31 mouse cellular contexts compared by ENCODE assay signal in genomic region chr3:144698790-144699433, GRCm38 (mm10). TPM values are rescaled to one million over a fixed set of nuclear protein-coding genes. Genes with fewer than 3 reads are reported as not detected.
DNase-seq lines count a peak whose midpoint lies in the region; ATAC-seq and TF ChIP-seq lines count a peak whose summit lies in the region.
"Had no signal": no experiment of that assay in that cellular context is flagged by ENCODE, and none has a peak within 500 bp of the region (broad histone marks: within the 10 kb centered on the region; RNA-seq: fewer than 3 reads in every experiment).

No protein-coding gene starts in this region.

- H3K4me3 ChIP-seq in gastrocnemius, adult 2 months: no peak overlapping the region
- H3K4me3 ChIP-seq in liver, embryonic 14.5 days (ENCODE audit: insufficient read depth in 1 of 2, low read depth in 2 of 2, low read length in 2 of 2): no peak overlapping the region
- H3K4me3 ChIP-seq in liver, postnatal 0 days (ENCODE audit: low read depth, low read length): no peak overlapping the region
- H3K4me3 ChIP-seq in macrophage (ENCODE audit: inconsistent target): no peak overlapping the region
- no peak overlapping the region for H3K4me3 ChIP-seq in forebrain, embryonic 11.5 days (ENCODE audit: low read depth, low read length)
- no peak overlapping the region for H3K4me3 ChIP-seq in midbrain, postnatal 0 days (ENCODE audit: low read depth, low read length)
- H3K4me3 ChIP-seq: embryonic facial prominence, embryonic 10.5 days; embryonic facial prominence, embryonic 15.5 days; forebrain, embryonic 13.5 days; heart, embryonic 12.5 days; kidney, embryonic 15.5 days; neural tube, embryonic 13.5 days; stomach, embryonic 15.5 days had no signal

- H3K4me1 ChIP-seq in liver, embryonic 14.5 days (replicated peaks; ENCODE audit: control insufficient read depth in 2 of 2, insufficient read depth in 2 of 2, low read length in 1 of 2): peaks cover 6 to 12% of the 10 kb centered on the region in 2 experiments; a peak in 3 of 4 replicates
- H3K4me1 ChIP-seq in liver, postnatal 0 days (ENCODE audit: insufficient read depth): peaks cover 6% of the 10 kb centered on the region; the same call in 1 of the 2 replicates
- no peaks in the 10 kb centered on the region for H3K4me1 ChIP-seq in forebrain, embryonic 11.5 days (replicated peaks; ENCODE audit: control insufficient read depth, insufficient read depth, low read length)
- no peaks in the 10 kb centered on the region for H3K4me1 ChIP-seq in midbrain, postnatal 0 days (ENCODE audit: insufficient read depth, low read length)
- H3K4me1 ChIP-seq: embryonic facial prominence, embryonic 10.5 days; embryonic facial prominence, embryonic 15.5 days; forebrain, embryonic 13.5 days; heart, embryonic 12.5 days; kidney, embryonic 15.5 days; neural tube, embryonic 13.5 days; stomach, embryonic 15.5 days had no signal

- intact Hi-C loops in gastrocnemius, adult 2 months (cut with DNase I): loop anchor here (2.0 kb wide), 1 partner anchor 14 kb away; no protein-coding TSS in a partner anchor

- WGBS in liver, embryonic 14.5 days (ENCODE audit: insufficient replicate concordance): 27% methylated on average over 5 of the region's 5 CpGs
- WGBS in liver, postnatal 0 days (ENCODE audit: insufficient replicate concordance): 52% methylated on average over 5 of the region's 5 CpGs
- WGBS in macrophage (ENCODE audit: missing documents): 78% methylated on average over 5 of the region's 5 CpGs
- WGBS in forebrain, embryonic 11.5 days: 87% methylated on average over 5 of the region's 5 CpGs
- WGBS in midbrain, postnatal 0 days: 92% methylated on average over 5 of the region's 5 CpGs

- H3K27ac ChIP-seq in gastrocnemius, adult 2 months: peak overlapping the region; percentile 77
- no peak overlapping the region; the same call in none of the 2 replicates for H3K27ac ChIP-seq in liver, embryonic 14.5 days
- no peak overlapping the region for H3K27ac ChIP-seq in liver, postnatal 0 days (ENCODE audit: low read depth)
- peak overlapping the region; percentile 97 for H3K27ac ChIP-seq in macrophage
- H3K27ac ChIP-seq in forebrain, embryonic 11.5 days (ENCODE audit: low read depth, low read length): no peak overlapping the region
- no peak overlapping the region for H3K27ac ChIP-seq in midbrain, postnatal 0 days (ENCODE audit: low read depth, low read length)
- H3K27ac ChIP-seq: embryonic facial prominence, embryonic 10.5 days; embryonic facial prominence, embryonic 15.5 days; forebrain, embryonic 13.5 days; hindbrain, embryonic 14.5 days; kidney, embryonic 15.5 days; neural tube, embryonic 13.5 days; stomach, embryonic 15.5 days had no signal

- no peak overlapping the region for H3K4me2 ChIP-seq in liver, embryonic 14.5 days (ENCODE audit: low read depth)
- H3K4me2 ChIP-seq in liver, postnatal 0 days (ENCODE audit: low read depth, low read length): no peak overlapping the region
- H3K4me2 ChIP-seq in forebrain, embryonic 11.5 days (ENCODE audit: low read depth, low read length, severe bottlenecking): no peak overlapping the region
- no peak overlapping the region for H3K4me2 ChIP-seq in midbrain, postnatal 0 days (ENCODE audit: low read depth, low read length, poor library complexity, severe bottlenecking)
- H3K4me2 ChIP-seq: embryonic facial prominence, embryonic 15.5 days; forebrain, embryonic 13.5 days; heart, embryonic 12.5 days; hindbrain, embryonic 14.5 days; kidney, embryonic 15.5 days; midbrain, embryonic 11.5 days; neural tube, embryonic 13.5 days; stomach, embryonic 15.5 days had no signal

- peaks cover 36% of the 10 kb centered on the region for H3K36me3 ChIP-seq in liver, embryonic 14.5 days (replicated peaks; ENCODE audit: control insufficient read depth, insufficient read depth, low read depth)
- H3K36me3 ChIP-seq in liver, postnatal 0 days (replicated peaks; ENCODE audit: insufficient read depth, low read length): peaks cover 72% of the 10 kb centered on the region
- peaks cover 19% of the 10 kb centered on the region; the same call in 1 of the 2 replicates for H3K36me3 ChIP-seq in macrophage (ENCODE audit: inconsistent target)
- H3K36me3 ChIP-seq in forebrain, embryonic 11.5 days (ENCODE audit: control insufficient read depth, insufficient read depth, low read length): no peaks in the 10 kb centered on the region; the same call in 1 of the 2 replicates
- peaks cover 30% of the 10 kb centered on the region for H3K36me3 ChIP-seq in midbrain, postnatal 0 days (ENCODE audit: insufficient read depth, low read length)

- DNase-seq in gastrocnemius, adult 2 months: no peak
- DNase-seq in gastrocnemius, postnatal 25 days: no peak
- no peak for DNase-seq in liver, embryonic 14.5 days (ENCODE audit: low read depth in 3 of 3, low spot score in 3 of 3)
- DNase-seq in liver, postnatal 0 days: no peak
- DNase-seq in 416B (ENCODE audit: low read depth): peak; percentile 54
- DNase-seq in forebrain, embryonic 11.5 days (ENCODE audit: low spot score): no peak
- no peak for DNase-seq in midbrain, postnatal 0 days (ENCODE audit: low spot score)
- DNase-seq: adrenal gland, postnatal 14 days; cerebellum, adult 2 months; cerebellum, postnatal 14 days; gastrocnemius, postnatal 36 days; heart, adult 18-20 months; heart, postnatal 10 days; kidney, postnatal 4 days; lung, postnatal 4 days; thymus, adult 18-20 months; thymus, postnatal 25 days had no signal

- ATAC-seq in liver, embryonic 14.5 days (ENCODE audit: insufficient read depth): peak; percentile 50; the same call in 1 of the 2 replicates
- no peak for ATAC-seq in liver, postnatal 0 days
- no peak for ATAC-seq in forebrain, embryonic 11.5 days (replicated peaks; ENCODE audit: low FRiP score)
- ATAC-seq in midbrain, postnatal 0 days (ENCODE audit: low FRiP score): no peak
- ATAC-seq: forebrain, embryonic 13.5 days; intestine, postnatal 0 days; midbrain, embryonic 16.5 days; Patski had no signal

- no peak for TF ChIP-seq CTCF in gastrocnemius, adult 2 months (IDR thresholded peaks at IDR 0.05)
- no peak for TF ChIP-seq CTCF in liver, embryonic 14.5 days (IDR thresholded peaks at IDR 0.05; ENCODE audit: low read depth)
- no peak for TF ChIP-seq CTCF in liver, postnatal 0 days (IDR thresholded peaks at IDR 0.05; ENCODE audit: low read depth)
- TF ChIP-seq CTCF in midbrain, postnatal 0 days (IDR thresholded peaks at IDR 0.05): no peak

- H3K79me2 ChIP-seq in macrophage (ENCODE audit: inconsistent target): peaks cover 82% of the 10 kb centered on the region

- no peak overlapping the region; the same call in 1 of the 2 replicates for H3K9ac ChIP-seq in liver, embryonic 14.5 days (replicated peaks)
- no peak overlapping the region for H3K9ac ChIP-seq in liver, postnatal 0 days (replicated peaks)
- no peak overlapping the region for H3K9ac ChIP-seq in forebrain, embryonic 11.5 days (ENCODE audit: low read length)
- H3K9ac ChIP-seq in midbrain, postnatal 0 days (replicated peaks; ENCODE audit: low read length, poor library complexity, severe bottlenecking): no peak overlapping the region
- H3K9ac ChIP-seq: embryonic facial prominence, embryonic 15.5 days; forebrain, embryonic 13.5 days; heart, embryonic 12.5 days; hindbrain, embryonic 14.5 days; kidney, embryonic 15.5 days; neural tube, embryonic 13.5 days; stomach, embryonic 15.5 days had no signal

- H3K27me3 ChIP-seq in liver, embryonic 14.5 days (ENCODE audit: control insufficient read depth, insufficient read depth, low read length): no peaks in the 10 kb centered on the region
- no peaks in the 10 kb centered on the region for H3K27me3 ChIP-seq in liver, postnatal 0 days (ENCODE audit: insufficient read depth, low read length)
- no peaks in the 10 kb centered on the region for H3K27me3 ChIP-seq in forebrain, embryonic 11.5 days (ENCODE audit: control insufficient read depth, insufficient read depth, low read length)
- no peaks in the 10 kb centered on the region for H3K27me3 ChIP-seq in midbrain, postnatal 0 days (ENCODE audit: insufficient read depth, low read length)
- H3K27me3 ChIP-seq: embryonic facial prominence, embryonic 15.5 days; forebrain, embryonic 13.5 days; heart, embryonic 12.5 days; kidney, embryonic 15.5 days; neural tube, embryonic 13.5 days; Patski; stomach, embryonic 15.5 days had no signal

- H3K9me3 ChIP-seq in liver, embryonic 14.5 days (ENCODE audit: control insufficient read depth, low read length): no peaks in the 10 kb centered on the region
- H3K9me3 ChIP-seq in liver, postnatal 0 days (ENCODE audit: low read length): no peaks in the 10 kb centered on the region
- no peaks in the 10 kb centered on the region for H3K9me3 ChIP-seq in forebrain, embryonic 11.5 days (ENCODE audit: control insufficient read depth, low read length)
- H3K9me3 ChIP-seq in midbrain, postnatal 0 days (ENCODE audit: low read length): no peaks in the 10 kb centered on the region
- H3K9me3 ChIP-seq: embryonic facial prominence, embryonic 10.5 days; embryonic facial prominence, embryonic 15.5 days; forebrain, embryonic 13.5 days; G1E; heart, embryonic 12.5 days; kidney, embryonic 15.5 days; neural tube, embryonic 13.5 days; stomach, embryonic 15.5 days had no signal

- TF ChIP-seq EP300 in liver, embryonic 14.5 days (IDR thresholded peaks at IDR 0.05; ENCODE audit: low read depth): no peak
- TF ChIP-seq EP300 in liver, postnatal 0 days (IDR thresholded peaks at IDR 0.05; ENCODE audit: low read depth): no peak

RNA-seq across cellular contexts. Expression of gene Sh3glb1, which starts 21.2 kb away (rescaled TPM):
- 100 to 1,000 TPM; 328 to 379 TPM for total RNA-seq in gastrocnemius, adult 2 months (2021)
- total RNA-seq in gastrocnemius, postnatal 25 days (2021): 100 to 1,000 TPM; 289 to 299 TPM
- polyA plus RNA-seq in liver, embryonic 14.5 days (2012; rRNA removed): 7.8 and 11.7 TPM in 2 replicates
- 74.4 and 80.3 TPM in 2 replicates for polyA plus RNA-seq in liver, embryonic 14.5 days (2014; fragmentation: Nextera tagmentation; extraction: Ambion mirVana)
- 84.8 and 91.2 TPM in 2 replicates for polyA plus RNA-seq in liver, postnatal 0 days (2015; fragmentation: Nextera tagmentation; extraction: Ambion mirVana)
- total RNA-seq in macrophage (2018; cell fraction: chromatin; rRNA removed): 100 to 1,000 TPM in 9 of 26 experiments, 10 to 100 TPM in 17; 50.8 to 138 (median 89.0) TPM
- total RNA-seq in macrophage (2018; cell fraction: cytosol; rRNA removed): 100 to 1,000 TPM; 324 to 512 (median 380) TPM
- 100 to 1,000 TPM in 21 of 26 experiments, 10 to 100 TPM in 5; 77.4 to 176 (median 127) TPM for total RNA-seq in macrophage (2018; cell fraction: nucleus; rRNA removed)
- 204 to 482 TPM (median 327 TPM) in 3 replicates for polyA plus RNA-seq in macrophage (2018)
- 80.0 and 82.3 TPM in 2 replicates for polyA plus RNA-seq in forebrain, embryonic 11.5 days (2014; fragmentation: Nextera tagmentation; extraction: Ambion mirVana)
- 96.5 and 111 TPM in 2 replicates for total RNA-seq in midbrain, postnatal 0 days (2014; rRNA removed)
- polyA plus RNA-seq in midbrain, postnatal 0 days (2015; fragmentation: Nextera tagmentation; extraction: Ambion mirVana): 109 and 130 TPM in 2 replicates

Comparison
In these comparisons a context has a peak if more than half of its experiments do, and no peak if none do; other contexts are left out.
1. H3K27ac ChIP-seq: peak in gastrocnemius, adult 2 months (single experiment) and macrophage (single experiment); none in liver, embryonic 14.5 days (single experiment), liver, postnatal 0 days (single experiment), forebrain, embryonic 11.5 days (single experiment) and midbrain, postnatal 0 days (single experiment).